Mouse (Mus musculus): Measurements from ENCODE around the gene Dip2a.

Gene Dip2a

DNA sequence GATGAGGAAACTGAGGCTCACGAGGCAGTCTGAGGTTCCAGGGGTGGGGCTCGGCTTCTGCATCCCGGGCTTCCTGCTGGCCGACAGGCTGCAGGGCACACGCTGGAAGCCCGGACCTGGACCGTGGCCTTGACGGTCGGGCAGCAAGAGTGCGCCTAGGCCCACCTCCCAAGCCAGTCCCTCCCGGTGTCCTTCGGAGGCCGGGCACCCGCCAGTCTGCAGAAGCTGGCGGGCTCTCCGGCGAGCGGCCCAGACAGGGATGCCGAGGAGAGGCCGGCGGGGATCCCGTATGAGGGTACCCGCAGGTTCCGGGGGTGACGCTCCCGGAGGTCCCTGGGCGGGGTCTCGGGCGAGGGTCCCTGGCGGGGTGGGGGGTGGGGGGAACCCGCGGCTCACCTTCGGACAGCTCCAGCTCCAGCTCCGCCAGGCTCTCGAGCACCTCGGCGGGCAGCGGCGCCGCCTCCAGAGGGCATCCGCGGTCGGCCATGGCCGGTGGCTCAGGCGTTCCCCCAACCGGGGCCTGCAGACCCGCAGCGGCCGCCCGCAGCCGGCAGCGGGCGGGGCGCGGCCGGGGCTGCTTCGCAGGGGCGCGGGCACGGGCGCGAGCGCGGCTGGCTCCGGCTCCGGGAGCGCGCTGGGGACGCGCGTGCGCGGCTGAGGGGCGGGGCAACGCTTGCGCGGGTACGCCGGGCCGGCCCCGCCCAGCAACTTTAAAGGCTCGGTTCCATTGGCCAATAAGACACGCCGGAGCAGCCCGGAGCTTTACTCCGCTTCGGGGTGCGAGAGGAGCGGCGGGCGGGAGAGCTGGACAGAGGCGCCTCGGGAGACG lies at the start of gene Dip2a:
Gene Dip2a, minus strand, starts transcription at position 581 of the 829 bp plus-strand sequence.
- peak; percentile 73 for DNase-seq (ENCODE audit: low read depth)

DNA sequence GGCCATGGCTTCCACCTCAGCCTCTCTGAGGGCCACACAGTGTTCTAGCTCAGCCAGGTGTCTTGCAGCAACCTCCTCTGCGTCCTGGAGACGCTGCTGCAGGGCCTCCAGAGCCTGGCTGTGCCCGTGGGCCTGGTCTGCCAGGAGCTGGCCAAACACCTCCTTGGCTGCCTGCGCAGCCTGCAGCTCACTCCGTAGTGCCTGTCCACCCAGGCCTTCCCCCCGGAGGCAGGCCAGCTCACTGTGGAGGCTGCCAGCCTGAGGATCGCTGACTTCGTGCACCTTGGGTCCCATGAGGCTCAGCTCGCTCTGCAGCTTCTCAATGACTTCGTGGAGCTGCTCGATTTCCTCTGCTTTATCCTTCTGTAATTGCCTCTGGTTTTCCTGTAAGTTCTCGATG lies 47.5 kb upstream of the Dip2a start:
- no peak for DNase-seq (ENCODE audit: low read depth)

DNA sequence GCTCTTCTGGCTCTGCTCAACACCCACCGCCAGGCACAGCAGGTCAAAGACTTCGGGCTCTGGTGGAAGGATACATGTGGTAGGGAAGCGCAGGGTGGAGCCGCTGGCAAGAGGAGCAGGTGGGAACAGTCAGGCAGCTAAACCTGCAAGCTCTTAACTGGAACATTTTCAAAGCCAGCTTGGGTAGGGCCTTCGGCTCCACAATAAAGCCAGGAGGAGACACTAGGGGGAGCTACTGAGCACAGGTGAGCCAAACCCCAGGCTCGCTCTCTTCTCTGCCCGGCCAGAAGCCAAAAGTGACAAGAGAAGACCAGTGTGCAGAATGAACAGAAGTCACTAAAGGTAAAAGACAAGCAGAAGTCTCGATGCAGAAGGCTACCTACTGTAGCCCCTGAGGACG lies 46.7 kb upstream of the Dip2a start:
- peak; percentile 11 for DNase-seq (ENCODE audit: low read depth)

DNA sequence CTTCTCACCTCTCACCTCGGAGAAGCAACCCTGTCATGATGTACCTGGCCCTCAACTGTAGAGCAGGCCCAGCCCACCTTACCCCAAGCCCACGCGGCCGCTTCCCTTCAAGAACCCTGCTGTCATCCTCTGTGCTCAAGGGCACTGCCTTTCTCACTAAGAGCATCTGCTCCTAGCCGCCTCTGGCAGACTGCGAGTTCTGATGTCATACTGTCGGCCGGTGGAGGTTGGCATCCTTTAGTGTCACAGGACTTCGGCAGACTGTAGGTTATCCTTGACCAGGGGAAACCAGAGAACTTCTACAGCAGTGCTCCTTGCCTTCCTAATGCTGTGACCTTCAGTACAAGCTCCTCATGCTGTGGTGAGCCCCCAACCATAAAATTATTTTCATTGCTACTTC lies 46.1 kb upstream of the Dip2a start:
- no peak for DNase-seq (ENCODE audit: low read depth)

DNA sequence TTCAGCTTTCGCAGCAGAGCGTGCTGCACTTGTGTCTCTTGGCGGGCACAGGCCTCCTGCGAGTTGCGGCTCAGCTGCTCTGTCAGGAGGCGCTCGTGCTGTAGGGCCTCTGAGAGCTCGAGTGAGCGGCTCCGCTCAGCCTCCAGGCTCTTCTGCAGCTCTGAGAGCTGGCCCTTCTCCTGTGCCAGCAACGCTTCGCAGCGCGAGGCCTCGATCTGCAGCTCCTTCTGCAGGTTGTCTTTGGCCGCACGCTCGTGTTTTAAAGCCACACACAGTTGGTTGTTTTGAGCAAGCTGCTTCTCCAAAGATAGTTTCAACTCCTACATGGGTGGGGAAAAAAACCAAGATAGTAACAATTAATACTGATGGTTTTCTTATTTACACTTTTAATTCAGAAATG lies 29.9 kb upstream of the Dip2a start:
- no peak for DNase-seq (ENCODE audit: low read depth)

DNA sequence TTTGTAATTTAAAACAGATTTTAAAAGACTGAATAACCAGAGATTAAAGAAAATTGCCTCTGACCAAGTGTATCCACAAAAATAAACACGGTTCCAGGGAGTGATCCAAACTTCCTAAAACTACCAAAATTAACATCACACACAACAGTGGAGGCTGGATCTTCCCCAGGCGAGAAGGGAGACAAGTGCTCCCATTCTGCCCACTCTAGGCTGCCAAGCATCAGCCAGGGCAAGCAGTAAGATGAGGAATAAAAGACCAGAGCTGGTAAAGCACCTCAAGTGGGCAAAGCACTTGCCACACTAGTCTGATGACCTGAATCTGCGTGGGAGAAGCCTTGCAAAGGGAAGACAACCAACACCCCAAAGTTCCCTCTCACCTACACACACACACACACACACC lies 26.6 kb upstream of the Dip2a start:
- DNase-seq (ENCODE audit: low read depth) = no peak

DNA sequence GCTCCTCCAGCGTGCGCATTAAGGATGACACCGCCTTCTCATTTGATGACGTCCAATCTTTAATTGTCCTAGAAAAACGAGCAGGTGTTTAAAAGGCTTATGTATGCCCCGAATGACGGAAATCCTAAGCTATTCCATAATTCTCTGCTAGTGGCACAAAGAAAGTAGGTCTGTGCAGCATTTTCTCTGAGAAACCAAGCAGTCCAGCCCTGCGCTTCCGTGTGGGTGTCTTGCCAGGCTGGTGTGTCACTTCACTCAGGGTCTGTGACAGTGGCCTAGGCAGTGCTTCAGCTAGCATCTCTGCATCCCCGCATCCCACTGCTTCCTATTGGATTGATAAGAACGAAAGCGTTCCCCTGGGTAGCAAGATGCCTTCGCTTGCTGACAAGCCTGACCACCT lies 23.7 kb upstream of the Dip2a start:
- DNase-seq (ENCODE audit: low read depth) = no peak

DNA sequence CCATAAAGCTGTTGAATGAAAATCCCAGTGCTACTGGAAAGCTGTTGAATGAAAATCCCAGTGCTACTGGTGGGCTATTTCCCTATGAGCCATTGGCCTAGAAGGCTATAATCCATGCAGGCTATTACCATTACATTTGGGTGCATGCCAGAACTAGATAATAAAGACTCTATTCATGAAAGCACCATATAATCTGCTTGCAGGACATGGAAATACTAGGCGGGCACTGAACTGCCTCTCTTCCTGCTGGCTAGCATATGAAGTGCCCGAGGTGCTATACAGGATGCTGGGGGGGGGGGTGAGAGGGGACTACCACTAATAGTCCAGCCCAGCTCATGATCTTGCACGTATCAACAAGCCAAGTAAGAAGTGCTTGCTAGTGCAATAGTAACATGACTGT lies 18.1 kb upstream of the Dip2a start:
- DNase-seq (ENCODE audit: low read depth) = no peak

DNA sequence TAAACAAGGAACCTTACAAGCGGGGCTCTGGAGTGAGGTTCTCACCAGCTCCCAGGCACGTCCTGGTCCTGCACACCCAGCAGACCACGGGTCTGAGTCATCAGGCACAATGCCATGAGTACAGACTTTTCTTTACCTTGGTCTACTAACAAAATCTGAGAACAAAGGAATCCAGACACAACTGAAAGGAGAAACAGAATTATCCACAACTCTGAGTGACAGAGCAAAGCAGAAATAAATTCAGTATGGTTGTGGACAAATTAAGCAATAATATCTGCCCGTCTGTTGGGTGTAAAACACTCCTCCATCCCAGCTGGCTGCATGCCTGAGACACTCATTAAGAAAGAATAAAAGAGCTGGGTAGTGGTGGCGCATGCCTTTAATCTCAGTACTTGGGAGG lies 13.4 kb upstream of the Dip2a start:
- no peak for DNase-seq (ENCODE audit: low read depth)

DNA sequence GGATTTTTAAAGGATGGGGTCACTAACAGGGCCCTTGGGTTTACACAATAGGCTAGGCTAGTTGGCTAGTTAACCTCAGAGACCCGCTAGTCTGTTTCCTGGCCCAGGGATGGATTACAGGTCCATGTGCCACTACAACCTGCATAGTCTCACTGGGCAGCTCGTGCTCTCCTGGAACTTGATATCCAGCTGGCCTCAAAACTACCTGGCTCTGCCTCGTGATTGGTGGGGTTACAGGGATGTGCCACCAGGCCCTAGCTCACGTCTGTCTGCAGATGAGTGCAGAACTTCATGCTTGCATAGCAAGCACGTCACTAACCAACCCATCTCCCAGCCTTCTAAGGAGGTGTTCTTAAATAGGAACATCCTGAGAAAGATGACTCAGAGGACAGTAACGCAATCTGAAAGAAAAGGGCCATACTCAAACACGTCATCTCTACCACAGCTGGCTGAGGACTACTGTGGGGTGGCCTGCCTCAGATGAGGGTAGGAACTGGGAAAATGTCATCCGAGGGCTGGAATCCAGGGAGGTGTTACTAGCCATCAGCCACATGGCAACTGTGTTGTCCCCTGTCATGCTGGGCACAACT lies 12.3 kb upstream of the Dip2a start:
- DNase-seq (ENCODE audit: low read depth) = no peak

DNA sequence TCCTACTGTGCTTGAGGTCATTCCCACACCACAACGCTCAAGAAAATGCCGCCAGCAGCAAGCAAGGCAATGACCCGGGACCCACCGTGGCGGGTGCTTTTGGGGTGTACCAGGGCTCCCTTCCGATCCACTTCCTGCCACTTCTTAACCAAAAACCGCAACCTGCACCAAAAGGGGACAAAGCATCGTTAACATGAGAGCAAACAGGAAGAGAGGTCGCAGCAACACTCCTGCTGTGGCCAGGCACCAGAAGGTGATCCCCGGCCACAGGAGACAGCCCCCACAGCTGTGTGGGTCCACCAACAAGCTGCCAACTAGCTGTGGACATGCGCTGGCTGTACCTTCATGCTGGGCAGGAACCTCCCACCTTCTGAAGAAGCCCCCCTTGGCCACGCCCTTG lies 9.9 kb upstream of the Dip2a start:
- no peak for DNase-seq (ENCODE audit: low read depth)

DNA sequence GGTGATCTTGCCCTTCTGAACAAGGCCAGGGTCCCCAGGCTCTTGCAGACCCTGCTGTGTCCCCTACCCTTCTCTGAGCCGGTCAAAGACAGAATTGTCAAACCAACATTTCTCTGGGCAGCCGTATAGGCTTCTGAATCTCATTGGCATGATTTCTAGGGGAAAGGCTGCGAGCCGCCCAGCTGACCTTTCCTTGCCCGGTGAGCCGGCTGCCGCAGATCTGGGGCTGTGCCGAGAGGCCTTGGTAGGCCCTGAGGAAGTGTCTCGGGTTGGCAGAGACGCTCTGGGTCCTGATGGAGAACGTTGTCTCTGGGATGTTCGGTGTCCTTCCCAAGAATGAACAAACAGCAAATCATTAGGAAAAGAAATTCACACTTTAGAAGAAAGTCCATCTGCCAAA lies 8.9 kb upstream of the Dip2a start:
- DNase-seq (ENCODE audit: low read depth) = no peak

DNA sequence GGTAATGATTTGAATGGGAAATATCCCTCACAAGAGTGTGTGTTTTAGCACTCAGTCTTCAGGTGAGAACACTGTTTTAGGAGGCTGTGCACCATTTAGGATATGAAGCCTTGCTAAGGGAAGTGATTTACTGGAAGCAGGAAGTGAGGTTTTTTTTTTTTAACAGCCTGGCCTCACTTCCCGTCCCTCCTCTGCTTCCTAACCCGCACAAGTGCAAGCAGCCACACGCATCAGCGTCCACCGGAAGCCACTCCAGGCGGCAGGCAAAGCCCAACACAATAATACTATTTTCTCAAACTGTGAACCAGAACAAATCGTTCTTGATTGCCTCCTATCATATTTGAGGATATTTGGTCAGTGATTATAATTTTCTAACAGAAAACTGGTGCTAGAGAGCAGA lies 6.9 kb upstream of the Dip2a start:
- no peak for DNase-seq (ENCODE audit: low read depth)

DNA sequence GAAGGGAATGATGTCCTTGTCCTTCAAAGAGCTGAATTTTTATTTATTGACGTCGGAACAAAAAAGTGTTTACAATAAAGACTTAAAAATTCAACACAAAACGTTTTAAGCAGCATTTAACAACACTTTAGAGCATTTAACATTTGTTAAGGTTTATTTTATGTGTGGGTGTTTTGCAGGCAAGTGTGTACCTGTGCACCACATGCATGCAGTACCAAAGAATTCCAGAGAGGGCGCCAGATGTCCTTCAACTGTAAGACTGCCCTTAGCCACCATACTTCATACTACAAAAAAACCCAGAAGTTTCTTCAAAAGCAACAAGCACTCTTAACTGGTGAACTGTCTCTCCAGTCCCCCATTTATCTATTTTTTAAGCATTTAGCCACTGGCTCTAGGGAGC lies 1.5 kb upstream of the Dip2a start:
- DNase-seq (ENCODE audit: low read depth) = peak; percentile 74

DNA sequence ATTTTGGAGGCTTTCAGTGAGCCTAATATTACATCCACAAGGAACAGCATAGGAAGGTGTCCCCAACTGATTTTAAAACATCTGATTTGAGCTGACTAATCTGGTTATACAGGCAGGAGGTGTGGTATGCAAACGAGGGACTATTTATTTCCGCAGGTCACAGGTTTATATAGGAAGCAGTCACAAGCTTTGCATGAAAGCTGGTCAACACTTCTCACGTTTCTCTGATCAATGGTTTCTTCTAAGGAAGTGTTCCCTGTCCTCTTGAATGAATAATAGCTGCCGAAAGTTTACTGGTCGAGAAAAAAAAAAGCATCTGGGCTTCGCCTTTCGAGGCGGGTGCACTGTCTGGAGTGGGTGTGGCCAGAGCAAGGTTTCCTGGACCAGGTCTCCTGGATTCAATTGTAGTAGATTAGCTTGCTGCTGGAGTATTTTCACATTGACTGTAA lies 976 bp upstream of the Dip2a start:
- DNase-seq (ENCODE audit: low read depth) = peak; percentile 46

DNA sequence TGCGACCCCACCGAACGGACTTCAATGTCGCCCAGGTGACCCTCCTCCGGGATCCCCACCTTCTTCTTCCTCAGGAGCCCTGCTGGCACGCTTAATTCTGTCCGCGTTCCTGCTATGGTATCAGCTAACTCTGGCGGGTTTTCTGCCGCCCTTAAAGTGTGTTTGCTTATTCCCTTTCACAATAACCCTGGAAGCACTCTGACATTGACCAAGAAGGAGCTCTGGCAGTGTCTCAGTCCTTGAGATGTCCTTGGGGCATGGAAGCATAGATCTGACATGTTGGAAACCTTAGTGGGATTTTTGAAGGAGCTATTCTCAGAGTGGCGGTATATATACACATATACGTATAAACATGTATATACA lies 430 bp upstream of the Dip2a start:
- peak; percentile 39 for DNase-seq (ENCODE audit: low read depth)

DNA sequence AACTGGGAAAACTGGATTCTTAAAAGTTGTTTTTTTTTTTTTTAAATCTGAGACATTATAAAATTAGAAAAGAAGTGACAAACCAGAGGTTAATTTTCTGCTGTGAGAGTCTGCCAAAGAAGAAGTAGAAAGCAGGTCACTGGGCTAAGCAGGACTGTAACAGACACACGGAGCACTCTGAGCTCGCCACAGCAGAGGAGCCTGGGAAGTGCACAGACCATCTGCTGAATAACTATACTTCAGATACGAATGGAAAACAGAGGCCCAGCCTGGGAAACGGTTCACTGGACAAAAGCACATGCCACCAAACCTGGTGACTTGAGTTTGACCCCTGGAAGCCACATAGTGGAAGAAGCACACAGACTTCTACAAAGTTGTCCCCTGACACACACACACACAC lies 10.7 kb downstream of the Dip2a start:
- DNase-seq (ENCODE audit: low read depth) = no peak

DNA sequence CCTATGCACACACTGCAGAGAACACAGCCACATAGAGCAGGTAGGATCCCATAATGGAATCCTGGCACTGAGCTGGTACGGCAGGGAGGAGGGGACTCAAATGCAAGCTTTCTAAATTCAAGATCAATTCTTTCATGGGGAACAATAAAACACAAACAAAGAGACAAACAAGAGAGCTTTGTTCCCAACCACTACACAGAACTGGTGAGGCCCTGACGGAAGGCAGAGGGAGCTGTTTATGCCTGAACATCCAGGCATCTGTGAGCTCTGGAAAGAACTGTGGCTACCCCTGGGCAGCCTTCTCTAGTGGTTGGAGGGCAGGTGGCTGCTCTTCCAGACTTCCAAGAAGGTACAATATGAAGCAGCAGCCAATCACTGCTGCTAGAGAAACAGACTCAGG lies 13.1 kb downstream of the Dip2a start:
- no peak for DNase-seq (ENCODE audit: low read depth)

DNA sequence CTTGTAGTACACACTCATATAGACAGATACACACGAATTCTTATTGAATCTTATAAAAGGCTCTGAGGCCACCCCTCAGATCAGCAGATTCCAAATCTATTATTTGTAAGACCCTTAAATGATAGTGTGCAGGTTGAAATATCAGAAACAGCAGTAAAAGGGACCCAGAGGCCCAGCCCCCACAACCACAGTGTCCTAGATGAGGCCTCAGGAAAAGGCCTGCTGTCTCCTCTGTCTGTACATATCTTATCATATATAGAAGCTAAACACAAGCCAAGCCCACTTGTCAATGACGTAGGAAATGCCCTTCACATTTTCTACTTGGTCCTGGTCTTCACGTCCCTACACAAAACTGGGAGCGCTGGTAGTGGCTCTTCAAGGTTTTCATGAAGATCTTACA lies 16.0 kb downstream of the Dip2a start:
- DNase-seq (ENCODE audit: low read depth) = no peak

DNA sequence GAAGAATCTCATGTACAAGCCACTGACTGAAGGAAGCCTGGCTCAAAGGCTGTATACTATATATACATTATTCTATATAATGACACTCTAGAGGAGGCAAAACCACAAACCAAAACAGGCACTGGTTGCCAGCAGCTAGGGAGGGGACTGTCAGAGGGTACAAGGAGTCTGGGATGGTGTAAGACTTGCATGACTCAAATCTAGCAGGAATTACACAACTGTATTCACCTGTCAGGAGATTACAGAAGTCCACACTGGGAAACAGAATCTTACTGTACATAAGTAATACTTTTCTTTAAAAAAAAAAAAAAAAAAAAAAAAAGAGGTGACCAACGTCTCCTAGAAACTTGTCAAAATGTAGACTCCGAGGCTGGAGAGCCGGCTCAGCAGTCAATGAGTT lies 16.5 kb downstream of the Dip2a start:
- DNase-seq (ENCODE audit: low read depth) = no peak

DNA sequence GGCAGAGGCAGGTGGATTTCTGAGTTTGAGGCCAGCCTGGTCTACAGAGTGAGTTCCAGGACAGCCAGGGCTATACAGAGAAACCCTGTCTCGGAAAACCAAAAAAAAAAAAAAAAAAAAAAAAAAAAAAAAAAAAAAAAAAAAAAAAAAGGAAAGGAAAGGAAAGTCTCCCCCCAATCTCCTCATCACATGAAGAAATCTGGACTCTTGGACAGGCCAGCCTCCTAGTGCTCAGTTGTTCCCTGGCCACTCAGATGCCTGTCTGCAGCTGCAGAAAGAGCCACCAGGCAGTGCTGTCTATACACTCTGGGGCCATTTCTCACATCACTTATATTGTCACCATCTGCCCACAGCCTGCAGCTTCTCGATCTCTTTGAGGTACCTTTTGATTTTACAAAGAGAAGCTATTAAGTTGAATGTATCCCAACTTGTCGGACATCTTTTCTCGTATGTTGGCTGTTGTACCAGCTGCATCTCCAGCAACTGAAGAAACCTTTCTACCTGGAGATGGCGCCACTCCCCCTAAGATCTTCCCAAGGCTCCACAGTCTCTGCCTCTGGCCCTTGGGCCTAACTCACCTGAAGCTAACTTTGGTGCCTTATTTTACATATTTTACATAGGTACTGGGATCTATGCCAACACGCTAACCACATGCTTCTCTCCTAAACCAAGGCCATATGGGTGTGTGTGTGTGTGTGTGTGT lies 18.6 kb downstream of the Dip2a start:
- DNase-seq (ENCODE audit: low read depth) = no peak

DNA sequence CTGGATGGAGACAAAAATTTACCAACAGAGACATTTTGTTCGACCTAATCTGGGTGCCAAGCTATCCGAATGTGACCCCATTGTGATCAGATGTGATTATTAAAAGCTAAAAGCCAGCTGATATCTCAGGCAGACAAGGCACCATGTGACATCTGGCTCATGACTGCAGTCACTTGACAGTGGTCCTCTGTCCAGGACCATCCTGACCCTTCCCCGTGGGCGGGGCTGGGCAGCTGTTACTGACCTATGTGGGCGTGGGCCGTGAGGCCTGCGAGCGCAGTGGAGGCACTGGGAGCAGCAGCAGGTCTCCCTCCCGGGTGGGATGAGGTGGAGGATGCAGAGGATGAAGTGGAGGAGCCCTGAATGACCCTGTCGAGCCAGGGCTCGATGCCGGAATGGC lies 27.5 kb downstream of the Dip2a start:
- no peak for DNase-seq (ENCODE audit: low read depth)

DNA sequence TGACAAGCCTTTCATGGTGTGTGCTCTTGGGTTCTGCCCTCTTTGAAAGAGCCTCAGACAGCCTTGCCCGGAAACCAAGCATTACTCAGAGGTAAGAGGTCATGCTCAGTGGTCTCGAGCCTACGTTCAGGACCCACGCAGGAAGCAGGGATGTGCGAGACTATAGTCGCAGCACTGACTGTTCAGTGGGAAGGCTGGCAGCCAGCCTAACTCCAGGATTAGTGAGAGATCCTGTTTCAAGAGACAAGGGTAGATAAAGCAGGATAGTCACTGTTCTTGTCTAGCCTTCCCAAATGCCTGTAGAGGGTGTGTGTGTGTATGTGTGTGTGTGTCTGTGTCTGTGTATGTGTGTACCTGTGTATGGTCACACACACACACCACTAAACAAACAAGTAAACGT lies 28.9 kb downstream of the Dip2a start:
- no peak for DNase-seq (ENCODE audit: low read depth)

Measured in c-Kit-positive CD71-positive TER-119-negative erythroid progenitor cells, embryonic 14.5 days (primary cell).